Mouse (Mus musculus) liver, embryonic 11.5 days (tissue): Measurements from ENCODE around the gene Prex1. TPM values are rescaled to one million over a fixed set of nuclear protein-coding genes. Genes with fewer than 3 reads are reported as not detected.

Experiments
- ATAC-seq: fragments of 200-750 bp; cut with Nextera tagmentation; replicated peaks from 2 replicates; pipeline ENCODE4 v1.8.0; 2017; ENCODE audit warnings: moderate number of reproducible peaks, mild to moderate bottlenecking, moderate TSS enrichment, moderate library complexity; ENCODE audit not compliant: low FRiP score
- DNase-seq: peaks from one replicate; pipeline ENCODE4 v3.0.0-alpha.2; 2017; ENCODE audit warnings: low spot score
- H3K27ac ChIP-seq: fragments of 300-500 bp; sonication (generic); 2 replicates; pipeline ENCODE4 v1.5.1; 2014; ENCODE audit warnings: mild to moderate bottlenecking, low read depth, low read length, control low read depth
- H3K27me3 ChIP-seq: fragments of 300-500 bp; sonication (generic); replicated peaks from 2 replicates; pipeline ENCODE4 v1.6.1; 2014; ENCODE audit warnings: low read length, mixed read lengths; ENCODE audit not compliant: control insufficient read depth, insufficient read depth
- H3K36me3 ChIP-seq: fragments of 300-500 bp; sonication (generic); 2 replicates; pipeline ENCODE4 v1.6.1; 2014; ENCODE audit warnings: mild to moderate bottlenecking, low read length, moderate library complexity, mixed read lengths; ENCODE audit not compliant: control insufficient read depth, insufficient read depth
- H3K4me1 ChIP-seq: fragments of 300-500 bp; sonication (generic); replicated peaks from 2 replicates; pipeline ENCODE4 v1.6.1; 2014; ENCODE audit warnings: low read length, mixed read lengths; ENCODE audit not compliant: control insufficient read depth, insufficient read depth
- H3K4me2 ChIP-seq: fragments of 300-500 bp; sonication (generic); 2 replicates; pipeline ENCODE4 v1.6.1; 2014; ENCODE audit warnings: mild to moderate bottlenecking, control low read depth, moderate library complexity
- H3K4me3 ChIP-seq: fragments of 300-500 bp; sonication (generic); 2 replicates; pipeline ENCODE4 v1.5.1; 2014; ENCODE audit warnings: low read depth, low read length, control low read depth
- H3K9ac ChIP-seq: fragments of 300-500 bp; sonication (generic); 2 replicates; pipeline ENCODE4 v1.6.1; 2014; ENCODE audit warnings: low read depth, low read length, control low read depth
- H3K9me3 ChIP-seq: fragments of 300-500 bp; sonication (generic); 2 replicates; pipeline ENCODE4 v1.6.1; 2016; ENCODE audit warnings: low read length, inconsistent platforms, mixed read lengths; ENCODE audit not compliant: control insufficient read depth
- WGBS: fragments of 180-500 bp; shearing (Covaris S2); extraction: QIAGEN DNeasy Blood & Tissue Kit; methylation state at CpG from one replicate; pipeline ENCODE4 v1.1.7; 2014; 5-methylcytosine and 5-hydroxymethylcytosine counted together
- polyA plus RNA-seq: library from polyadenylated mRNA; unstranded; fragments of >200 nt; fragmentation: Nextera tagmentation; extraction: Ambion mirVana; gene quantifications from 2 replicates; pipeline ENCODE4 v1.2.1, GENCODE M21; 2014

The Prex1 gene
- polyA plus RNA-seq, 1 experiment from 2014 or later = 16.1 TPM

DNA sequence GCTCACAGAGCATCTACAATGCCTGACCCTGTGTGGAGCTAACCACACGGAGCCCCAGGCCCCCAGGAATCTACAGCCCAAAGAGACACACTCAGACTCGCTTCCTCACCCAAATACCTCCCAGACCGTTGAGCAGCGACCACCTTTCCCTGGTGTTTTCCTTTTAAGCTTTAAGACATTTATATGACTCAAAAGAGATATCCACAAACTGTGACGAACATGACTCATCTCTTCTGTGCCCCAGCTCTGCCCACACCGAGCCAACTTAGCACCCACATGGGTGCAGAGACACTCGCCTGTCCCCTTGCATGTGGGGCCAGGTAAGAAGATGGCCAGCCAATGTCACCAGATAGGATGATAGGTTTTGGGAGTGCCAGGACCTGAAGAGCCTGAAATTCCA, 66.4 kb downstream of the Prex1 start:
- Histone ChIP-seq H3K27ac (no peak overlapping the region), H3K36me3 (no peaks in the 10 kb centered on the region), H3K4me1 (0 out of 2 replicates have a peak, but pooled peaks cover 3% of the 10 kb centered on the region), H3K4me2 (no peak overlapping the region), H3K4me3 (no peak overlapping the region), H3K9ac (no peak overlapping the region), H3K9me3 (no peaks in the 10 kb centered on the region), H3K27me3 (no peaks in the 10 kb centered on the region)
- DNase-seq (no peak), ATAC-seq (no peak)
- WGBS = 78% methylated on average over 7 of the region's 7 CpGs

DNA sequence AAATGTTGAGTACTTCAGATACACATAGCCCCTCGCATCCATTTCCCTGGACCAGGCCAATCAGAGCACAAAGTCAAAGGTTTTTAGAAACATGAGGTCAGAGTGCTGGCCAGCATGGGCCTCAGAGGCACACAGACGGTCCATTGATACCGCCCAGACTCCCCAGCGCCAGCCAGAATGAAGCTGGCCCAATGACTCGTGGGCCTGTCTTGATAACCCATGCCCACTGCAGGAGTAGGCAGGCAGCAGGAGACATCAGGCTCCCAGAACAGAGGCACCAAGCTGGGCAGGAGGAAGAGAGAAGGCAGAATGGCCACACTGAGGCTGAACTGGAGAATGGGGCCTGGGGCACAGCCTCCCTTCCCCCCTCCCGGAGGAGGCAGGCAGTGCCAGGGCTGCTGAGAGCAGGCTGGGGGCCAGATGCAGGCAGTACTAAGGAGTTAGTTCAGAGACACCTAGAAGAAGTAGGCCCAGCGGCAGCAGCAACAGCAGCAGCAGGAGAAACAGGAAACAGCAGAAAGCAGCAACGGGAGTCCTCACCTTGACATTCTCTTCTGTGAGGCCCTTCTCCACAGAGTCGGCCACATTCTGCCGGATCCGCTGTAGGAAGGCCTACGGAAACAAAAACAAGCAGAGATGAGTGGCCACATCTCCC, 67.1 kb downstream of the Prex1 start:
- ATAC-seq (no peak), DNase-seq (no peak)
- Histone ChIP-seq H3K27ac (no peak overlapping the region), H3K4me2 (no peak overlapping the region), H3K4me3 (no peak overlapping the region), H3K9me3 (no peaks in the 10 kb centered on the region), H3K36me3 (no peaks in the 10 kb centered on the region), H3K4me1 (0 out of 2 replicates have a peak, but pooled peaks cover 3% of the 10 kb centered on the region), H3K27me3 (no peaks in the 10 kb centered on the region), H3K9ac (no peak overlapping the region)
- 75% methylated on average over 12 of the region's 12 CpGs for WGBS

GRCm38 (mm10) chr2:166644816-166645215, 68.8 kb downstream of the Prex1 start:
- WGBS = 84% methylated on average over 11 of the region's 11 CpGs
- H3K27ac ChIP-seq = no peak overlapping the region
- no peak for ATAC-seq

DNA sequence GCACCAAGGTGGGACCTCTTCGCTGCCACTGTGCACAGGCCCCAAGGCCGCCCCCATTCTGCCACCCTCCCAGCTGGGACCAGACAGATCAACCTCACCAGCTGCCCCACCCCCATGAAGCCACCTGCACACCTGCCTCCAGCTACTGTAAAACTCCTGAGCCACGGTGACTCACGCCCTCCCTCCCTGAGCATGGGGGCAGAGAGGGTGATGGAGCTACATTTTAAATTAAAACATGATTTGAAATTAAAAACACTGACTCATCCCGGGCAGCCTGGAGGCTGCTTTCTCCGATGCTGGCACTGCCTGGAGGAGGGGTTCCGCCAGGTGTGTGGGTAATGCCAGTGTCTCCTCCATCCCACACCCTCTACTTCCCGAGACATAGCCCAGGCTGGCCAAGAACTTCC, 71.0 kb downstream of the Prex1 start:
- ATAC-seq = no peak
- H3K9me3 ChIP-seq = no peaks in the 10 kb centered on the region
- peaks cover 3% of the 10 kb centered on the region; the same call in 1 of the 2 replicates for H3K4me1 ChIP-seq
- H3K4me3 ChIP-seq = no peak overlapping the region
- H3K27me3 ChIP-seq = no peaks in the 10 kb centered on the region
- no peak for DNase-seq
- no peak overlapping the region for H3K9ac ChIP-seq
- no peak overlapping the region for H3K27ac ChIP-seq
- peaks cover 2% of the 10 kb centered on the region; the same call in 1 of the 2 replicates for H3K36me3 ChIP-seq
- no peak overlapping the region for H3K4me2 ChIP-seq
- WGBS = 90% methylated on average over 8 of the region's 8 CpGs

More at GRCm38 (mm10) chr2:166644816-166645215, 68.8 kb downstream of the Prex1 start:
- Histone ChIP-seq H3K27me3 (no peaks in the 10 kb centered on the region), H3K4me2 (no peak overlapping the region), H3K4me1 (no peaks in the 10 kb centered on the region), H3K9me3 (no peaks in the 10 kb centered on the region), H3K4me3 (no peak overlapping the region), H3K36me3 (peaks cover 2% of the 10 kb centered on the region; the same call in 1 of the 2 replicates), H3K9ac (no peak overlapping the region)
- no peak for DNase-seq

- ATAC-seq = no peak
These were observed 73.9 kb downstream of the Prex1 start for GRCm38 (mm10) chr2:166639750-166640149.

DNA sequence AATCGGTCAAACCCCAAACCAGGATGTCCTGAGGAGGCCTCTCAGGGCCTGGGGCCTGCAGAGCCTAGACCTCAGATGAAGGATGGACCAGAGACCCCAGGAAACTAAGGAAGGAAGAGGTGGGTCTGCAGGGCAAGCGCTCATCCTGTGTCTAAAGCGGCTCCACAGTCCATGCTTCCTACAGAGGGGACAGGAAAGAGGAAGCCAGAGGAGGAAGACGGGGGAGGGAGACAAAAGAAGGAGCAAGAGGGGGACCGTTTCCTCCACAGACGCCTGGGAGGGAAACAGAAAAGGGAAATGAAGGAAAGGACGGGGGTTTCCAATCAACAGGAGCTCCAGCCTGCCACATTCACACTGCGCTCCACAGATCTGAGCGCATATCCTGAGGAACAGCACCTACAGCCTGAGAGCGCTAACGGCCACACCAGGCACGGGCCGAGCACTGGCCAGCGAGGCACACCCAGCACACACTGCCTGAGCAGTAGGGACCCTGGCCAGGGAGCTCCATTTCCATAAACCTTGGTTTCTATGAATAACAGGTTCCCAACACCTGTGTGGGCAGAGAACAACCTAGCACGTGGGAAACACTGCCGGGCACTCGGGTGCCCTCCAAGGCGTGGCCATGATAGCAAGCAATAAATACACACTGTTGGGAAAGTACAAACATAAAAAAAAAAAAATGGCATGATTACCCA, 74.5 kb downstream of the Prex1 start:
- Histone ChIP-seq H3K4me3 (no peak overlapping the region), H3K27me3 (no peaks in the 10 kb centered on the region), H3K9me3 (no peaks in the 10 kb centered on the region), H3K4me2 (no peak overlapping the region), H3K36me3 (peaks cover 2% of the 10 kb centered on the region; the same call in 1 of the 2 replicates), H3K4me1 (peaks cover 3% of the 10 kb centered on the region), H3K9ac (no peak overlapping the region), H3K27ac (no peak overlapping the region)
- 58% methylated on average over 18 of the region's 18 CpGs for WGBS
- ATAC-seq (peak; percentile 46), DNase-seq (no peak)

More at GRCm38 (mm10) chr2:166639750-166640149, 73.9 kb downstream of the Prex1 start:
- WGBS = 87% methylated on average over 5 of the region's 5 CpGs
- Histone ChIP-seq H3K4me3 (no peak overlapping the region), H3K9me3 (no peaks in the 10 kb centered on the region), H3K9ac (no peak overlapping the region), H3K4me2 (no peak overlapping the region), H3K27me3 (no peaks in the 10 kb centered on the region), H3K4me1 (peaks cover 3% of the 10 kb centered on the region), H3K27ac (no peak overlapping the region; the same call in 1 of the 2 replicates), H3K36me3 (peaks cover 2% of the 10 kb centered on the region; the same call in 1 of the 2 replicates)
- DNase-seq = no peak

DNA sequence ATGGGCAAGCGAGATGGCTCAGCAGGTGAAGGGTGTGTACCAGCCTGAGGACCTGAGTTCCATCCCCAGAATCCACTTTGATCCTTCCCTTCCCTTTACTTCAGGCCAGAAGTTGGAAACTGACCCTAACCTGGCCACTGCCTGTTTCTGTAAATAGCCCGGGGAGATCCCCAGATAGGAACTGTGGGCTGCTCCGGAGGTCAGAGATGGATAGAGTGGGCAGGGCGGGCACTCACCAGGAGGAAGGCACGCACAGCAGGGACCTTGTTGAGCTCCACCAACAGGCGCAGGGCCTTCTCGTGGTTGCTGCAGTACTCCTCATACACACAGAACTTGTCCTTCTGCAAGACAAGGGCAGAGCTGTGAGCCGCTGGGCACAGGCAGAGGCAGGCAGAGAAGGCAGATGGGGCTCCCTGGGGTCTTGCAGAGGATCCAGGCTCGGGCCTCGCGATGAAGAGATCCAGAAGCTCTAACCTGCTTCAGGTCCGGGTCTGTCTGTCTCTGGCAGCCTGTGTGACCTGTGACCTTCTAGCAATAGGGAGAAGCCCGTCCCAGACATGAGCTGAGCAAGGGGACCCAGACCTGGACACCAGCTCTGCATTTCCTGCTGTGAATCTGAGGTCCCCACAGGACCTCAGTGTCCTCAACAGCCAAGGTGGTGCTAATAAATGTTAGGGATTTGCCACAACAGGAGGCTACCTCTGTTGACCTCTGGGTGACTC, 75.4 kb downstream of the Prex1 start:
- H3K27ac ChIP-seq = peak overlapping the region; percentile 28; the same call in 1 of the 2 replicates
- no peak overlapping the region for H3K4me2 ChIP-seq
- 66% methylated on average over 13 of the region's 13 CpGs for WGBS
- no peaks in the 10 kb centered on the region for H3K27me3 ChIP-seq
- DNase-seq (no peak), ATAC-seq (no peak)
- no peak overlapping the region for H3K9ac ChIP-seq
- H3K4me1 ChIP-seq = peaks cover 3% of the 10 kb centered on the region
- H3K9me3 ChIP-seq = no peaks in the 10 kb centered on the region
- H3K4me3 ChIP-seq = no peak overlapping the region
- peaks cover 2% of the 10 kb centered on the region; the same call in 1 of the 2 replicates for H3K36me3 ChIP-seq

GRCm38 (mm10) chr2:166637673-166637990, 76.0 kb downstream of the Prex1 start:
- no peaks in the 10 kb centered on the region for H3K27me3 ChIP-seq
- peaks cover 3% of the 10 kb centered on the region for H3K4me1 ChIP-seq
- H3K27ac ChIP-seq = no peak overlapping the region
- H3K4me3 ChIP-seq = no peak overlapping the region
- no peaks in the 10 kb centered on the region for H3K9me3 ChIP-seq
- 78% methylated on average over 4 of the region's 4 CpGs for whole genome bisulfite sequencing
- no peak overlapping the region for H3K9ac ChIP-seq
- DNase-seq = no peak
- no peak for ATAC-seq
- H3K4me2 ChIP-seq = no peak overlapping the region
- H3K36me3 ChIP-seq = peaks cover 2% of the 10 kb centered on the region; the same call in 1 of the 2 replicates
